ENCODE assay signal across 8 mouse cellular contexts in genomic region chr5:108262722-108263121, GRCm38 (mm10). TPM values are rescaled to one million over a fixed set of nuclear protein-coding genes. Genes with fewer than 3 reads are reported as not detected.
A peak's percentile ranks its signal among the peaks of the same experiment; 100 is the strongest.
DNase-seq lines count a peak whose midpoint lies in the region; ATAC-seq and TF ChIP-seq lines count a peak whose summit lies in the region.

No protein-coding gene starts in this region.

- DNase-seq in lung, postnatal 10 days, result peak; percentile 22
- DNase-seq in lung, postnatal 14 days, result no peak
- peak; percentile 15 to 39 for DNase-seq in frontal cortex, postnatal 10 days (ENCODE audit: low spot score in 2 of 2)
- peak; percentile 57 to 66 for DNase-seq in layer of hippocampus, postnatal 10 days (ENCODE audit: low spot score in 2 of 2)
- no peak for DNase-seq in adrenal gland, postnatal 36 days
- DNase-seq in retina, embryonic 14.5 days (ENCODE audit: low spot score), result no peak

- H3K4me2 ChIP-seq in myocyte (ENCODE audit: low read depth), result peak overlapping the region; percentile 55

- H3K79me2 ChIP-seq in myocyte (ENCODE audit: control insufficient read depth, insufficient read depth), result no peaks in the 10 kb centered on the region

- no peak overlapping the region for H3K4me3 ChIP-seq in myocyte

- no peaks in the 10 kb centered on the region for H3K27me3 ChIP-seq in myocyte (ENCODE audit: control insufficient read depth, insufficient read depth, insufficient read length)

- no peak for TF ChIP-seq POLR2A in myocyte (IDR thresholded peaks at IDR 0.05; ENCODE audit: insufficient read length, low read depth)

- H3K36me3 ChIP-seq in myocyte (ENCODE audit: control insufficient read depth, insufficient read depth), result no peaks in the 10 kb centered on the region

- ATAC-seq in cerebellum, adult (ENCODE audit: insufficient number of reproducible peaks, low FRiP score, low TSS enrichment), result peak; percentile 15; the same call in 1 of the 2 replicates

- no peak overlapping the region for H3ac ChIP-seq in myocyte (ENCODE audit: control insufficient read depth, insufficient read length)

TF ChIP-seq in myocyte, 11 proteins besides CTCF, POLR2A, EP300 and RAD21:
- no peak for TF ChIP-seq CEBPB (IDR thresholded peaks at IDR 0.05; ENCODE audit: insufficient read depth, poor library complexity, severe bottlenecking)
- peak in 1 of 3 experiments; percentile 9 for TF ChIP-seq MYOG (IDR thresholded peaks at IDR 0.05; ENCODE audit: control insufficient read depth in 1 of 3, insufficient read depth in 1 of 3, insufficient read length in 2 of 3, low read depth in 2 of 3)

RNA-seq across cellular contexts. Expression of gene Dr1, which starts 6.0 kb away (rescaled TPM):
- total RNA-seq in layer of hippocampus, postnatal 10 days (2021), result 10 to 100 TPM; 50.9 to 54.1 TPM
- 15.1 TPM for polyA plus RNA-seq in myocyte (2012; fragmentation: generic; extraction: Trizol)
- 10 to 100 TPM; 33.2 to 39.8 TPM for total RNA-seq in adrenal gland, postnatal 36 days (2021)

RNA-seq across cellular contexts. Expression of gene Pigg, which starts 49.7 kb away (rescaled TPM):
- 1 to 10 TPM; 7.2 to 8.1 TPM for total RNA-seq in layer of hippocampus, postnatal 10 days (2021)
- polyA plus RNA-seq in myocyte (2012; fragmentation: generic; extraction: Trizol), result 1.8 TPM
- 10 to 100 TPM; 12.4 to 14.0 TPM for total RNA-seq in adrenal gland, postnatal 36 days (2021)

Comparison
In these comparisons a context has a peak if more than half of its experiments do, and no peak if none do; other contexts are left out.
1. DNase-seq: peak in lung, postnatal 10 days (single experiment), frontal cortex, postnatal 10 days (2 of 2) and layer of hippocampus, postnatal 10 days (2 of 2); none in lung, postnatal 14 days (single experiment), adrenal gland, postnatal 36 days (0 of 2) and retina, embryonic 14.5 days (single experiment).